Mouse (Mus musculus) urinary bladder, postnatal 10 days (tissue): ENCODE measurements around the gene Lingo1.

Source experiments
- DNase-seq: peaks from one replicate; pipeline ENCODE4 v3.0.0; 2022; ENCODE audit warnings: low spot score

Lingo1 gene

GRCm38 (mm10) chr9:56727703-56728684 lies 68.3 kb downstream of the Lingo1 start:
- no peak for DNase-seq

- no peak for DNase-seq
Measured at GRCm38 (mm10) chr9:56725814-56726213, 70.5 kb downstream of the Lingo1 start.

DNA sequence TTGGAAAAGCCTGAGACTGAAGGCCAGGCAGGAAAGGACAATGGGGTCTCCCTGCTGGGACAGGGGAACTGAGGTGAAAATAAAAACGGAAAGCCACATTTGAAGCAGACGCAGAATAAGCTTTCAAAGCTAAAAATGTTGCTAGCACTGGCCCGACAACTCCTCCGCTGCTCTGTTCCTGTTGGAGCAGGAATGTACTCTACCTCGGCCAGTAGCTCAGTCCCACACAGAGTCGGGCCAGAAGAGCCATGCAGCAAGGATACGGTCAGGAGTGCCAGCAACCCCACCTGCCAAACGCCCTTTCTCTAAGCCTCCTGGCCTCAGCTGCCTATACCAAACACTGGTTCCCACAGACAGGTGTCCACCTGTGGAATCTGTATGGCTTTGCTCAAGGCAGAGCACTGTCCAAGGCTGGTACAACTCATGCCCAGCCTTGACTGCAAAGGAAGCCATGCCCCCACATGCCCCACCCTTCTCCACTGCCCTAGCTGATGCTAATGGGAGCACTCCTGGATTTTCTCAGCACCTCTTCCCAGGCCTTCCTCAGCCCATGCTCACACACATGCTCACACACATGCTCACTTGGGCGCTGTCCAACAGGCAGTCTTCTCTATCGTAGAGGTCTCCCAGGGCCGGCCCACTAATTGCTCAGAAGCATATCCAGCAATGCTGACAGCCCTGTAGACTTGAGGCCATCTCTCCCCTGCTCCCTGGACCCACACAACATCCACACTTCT lies 74.0 kb downstream of the Lingo1 start:
- DNase-seq, result no peak

DNA sequence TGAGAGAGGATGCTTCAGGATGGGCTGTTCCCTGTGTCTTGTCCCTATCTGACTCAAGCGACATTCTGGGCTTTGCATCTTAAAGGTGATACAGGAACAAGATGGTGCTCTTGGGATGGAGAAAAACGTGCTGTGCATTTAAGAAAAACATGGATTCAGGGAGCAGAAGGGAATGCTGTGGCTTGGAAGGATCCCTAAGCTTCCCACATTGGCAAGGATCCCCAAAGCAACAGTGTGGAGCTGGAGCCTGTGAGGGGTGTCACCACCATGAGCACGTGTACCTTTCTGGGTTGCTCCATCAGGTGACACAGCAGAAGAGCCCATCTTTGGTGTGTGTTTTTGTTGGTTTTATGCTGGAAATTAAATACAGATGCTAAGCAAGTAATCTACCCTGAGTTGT lies 77.3 kb downstream of the Lingo1 start:
- no peak for DNase-seq

DNA sequence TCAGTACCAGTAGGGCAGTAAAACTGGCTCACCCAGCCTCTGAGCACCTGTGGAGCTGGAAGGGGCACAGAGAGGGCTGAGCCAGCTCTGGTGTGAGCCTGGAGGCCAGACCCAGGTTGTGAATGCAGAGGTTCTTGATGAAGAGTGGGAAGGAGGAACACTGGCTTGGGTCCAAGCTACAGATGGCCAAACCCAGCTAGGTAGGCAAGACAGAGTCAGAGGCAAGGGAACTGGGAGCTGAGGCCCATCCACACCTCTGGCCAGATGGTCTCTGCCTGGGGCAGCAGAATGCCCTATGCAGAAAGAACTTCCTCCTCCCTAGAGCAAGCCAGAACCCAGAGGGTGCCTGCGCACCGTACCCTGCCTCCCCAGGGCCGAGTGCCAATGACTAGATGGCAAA lies 79.7 kb downstream of the Lingo1 start:
- no peak for DNase-seq

DNA sequence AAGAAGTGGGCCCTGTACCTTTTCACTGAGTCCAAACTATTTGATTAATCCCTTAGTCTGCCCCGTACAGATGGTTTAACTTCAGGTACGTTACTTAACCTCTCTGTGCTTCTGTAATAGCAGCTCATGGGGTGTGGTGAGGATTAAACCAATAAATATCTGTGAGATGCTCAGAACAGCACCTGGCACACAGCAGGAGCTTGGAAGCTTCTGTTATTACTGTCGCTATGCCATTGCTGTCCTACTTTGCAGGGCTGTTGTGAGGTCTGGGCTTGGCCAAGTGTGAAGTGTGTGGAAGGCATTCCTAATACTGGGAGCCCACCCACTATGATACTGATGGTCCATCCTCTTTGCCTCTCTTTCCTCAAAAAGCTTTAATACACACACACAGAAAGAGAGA lies 80.2 kb downstream of the Lingo1 start:
- DNase-seq, result no peak

DNA sequence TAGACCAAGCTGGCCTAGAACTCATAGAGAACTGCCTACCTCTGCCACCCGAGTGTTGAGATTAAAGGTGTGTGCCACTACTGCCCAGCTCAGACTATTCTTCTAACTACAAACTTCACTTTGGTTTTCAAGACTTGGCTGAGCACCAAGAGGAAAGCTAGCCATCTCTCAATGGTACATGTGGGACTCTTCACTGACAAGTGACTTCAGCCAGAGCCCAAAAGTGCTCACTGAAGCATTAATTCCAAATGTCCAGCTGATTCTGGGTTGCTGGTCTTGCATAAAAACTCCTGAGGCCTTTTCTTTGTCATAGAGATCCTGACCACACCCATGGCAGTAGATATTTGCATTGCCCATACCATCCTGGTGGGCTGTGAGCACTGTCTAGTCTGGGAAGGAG lies 81.9 kb downstream of the Lingo1 start:
- DNase-seq, result no peak

- DNase-seq, result no peak
Measured at GRCm38 (mm10) chr9:56712667-56713369, 83.5 kb downstream of the Lingo1 start.

DNA sequence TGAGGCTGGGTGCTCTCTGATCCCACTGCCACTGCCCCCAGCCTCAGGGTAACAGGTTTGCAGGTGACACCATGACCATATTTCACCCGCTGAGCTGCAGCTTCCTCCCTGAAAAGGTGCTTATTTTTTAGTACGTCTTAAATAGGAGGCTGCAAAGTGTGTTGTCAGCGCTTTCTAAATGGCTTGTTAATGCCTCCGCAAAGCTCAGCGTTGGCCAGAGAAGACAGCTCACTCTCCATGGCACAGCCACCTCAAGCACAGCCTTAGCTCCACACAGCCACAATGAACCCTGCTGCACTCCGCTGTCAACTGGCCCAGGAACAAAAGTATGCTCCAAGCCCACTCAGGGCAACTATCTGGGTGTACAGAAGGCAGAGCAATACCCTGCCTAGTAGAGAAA lies 85.3 kb downstream of the Lingo1 start:
- no peak for DNase-seq

DNA sequence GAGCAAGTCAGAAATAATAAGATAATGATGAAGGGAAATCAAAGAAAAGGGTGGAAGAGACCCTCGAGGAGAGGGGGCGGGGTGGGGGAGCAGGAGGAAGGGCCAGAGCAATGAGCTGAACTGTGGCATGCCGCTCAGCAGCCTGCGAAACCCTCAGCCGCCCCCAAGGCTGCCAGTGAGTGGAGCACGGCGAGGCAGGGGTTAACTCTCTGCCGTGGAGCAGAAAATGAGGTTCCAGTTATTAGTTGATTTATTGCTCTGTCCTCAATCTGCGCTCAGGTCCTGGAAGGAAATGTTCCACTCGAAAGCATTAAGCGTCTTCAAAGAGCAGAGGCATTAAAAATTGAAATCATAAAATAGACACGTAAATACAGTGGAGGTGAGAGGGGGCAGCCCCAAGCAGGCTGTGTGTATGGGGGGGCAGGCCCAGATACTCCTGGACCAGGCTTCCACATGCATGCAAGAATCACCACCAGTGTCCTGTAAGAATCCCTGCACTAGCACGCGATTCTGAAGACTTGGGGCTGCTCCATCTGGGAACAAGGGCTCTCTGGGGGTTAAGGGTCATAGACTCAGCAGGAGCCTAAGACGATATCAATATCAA lies 89.7 kb downstream of the Lingo1 start:
- DNase-seq, result no peak

- DNase-seq, result no peak
Measured at GRCm38 (mm10) chr9:56701394-56701793, 94.9 kb downstream of the Lingo1 start.

DNA sequence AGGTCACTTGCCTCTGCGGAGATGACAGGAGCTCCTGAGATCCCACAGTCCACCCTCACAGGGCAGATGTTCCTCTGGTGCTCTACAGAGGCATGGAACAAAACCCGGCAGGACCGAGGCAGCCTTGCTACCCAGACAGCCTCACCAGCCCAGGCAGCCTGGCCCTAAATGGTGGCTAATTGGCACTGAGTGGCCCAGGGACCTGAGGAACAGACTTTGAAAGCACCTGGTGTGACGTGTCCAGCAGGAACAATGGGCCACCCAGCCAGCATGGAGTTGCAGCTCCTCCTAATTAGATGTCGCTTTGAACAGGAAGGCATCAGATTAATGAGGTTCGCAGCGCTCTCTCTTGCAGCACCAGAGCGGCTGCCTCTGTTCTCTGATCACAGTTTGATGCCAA lies 95.4 kb downstream of the Lingo1 start:
- DNase-seq, result no peak

GRCm38 (mm10) chr9:56698715-56699370 lies 97.4 kb downstream of the Lingo1 start:
- no peak for DNase-seq

GRCm38 (mm10) chr9:56694079-56694478 lies 102.2 kb downstream of the Lingo1 start:
- DNase-seq, result no peak

DNA sequence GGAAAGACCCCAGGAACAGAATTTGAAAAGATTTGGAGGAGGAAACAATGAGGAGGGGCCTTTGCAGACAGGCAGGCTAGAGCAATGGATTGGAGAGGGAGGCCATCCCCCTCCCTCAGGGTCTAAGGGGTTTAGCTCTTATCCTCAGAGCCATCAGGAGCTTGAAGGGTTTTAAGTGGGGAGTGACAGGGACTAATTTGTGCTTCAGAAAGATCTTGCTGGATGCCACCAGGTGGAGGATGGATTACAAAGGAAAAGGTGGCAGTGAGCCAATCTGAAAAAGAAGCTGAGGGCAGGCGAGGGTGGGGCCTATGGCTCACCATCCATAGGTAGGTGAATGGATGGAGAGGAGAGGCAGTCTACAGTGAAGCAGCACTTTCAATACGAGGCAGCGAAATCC lies 105.0 kb downstream of the Lingo1 start:
- DNase-seq, result no peak

DNA sequence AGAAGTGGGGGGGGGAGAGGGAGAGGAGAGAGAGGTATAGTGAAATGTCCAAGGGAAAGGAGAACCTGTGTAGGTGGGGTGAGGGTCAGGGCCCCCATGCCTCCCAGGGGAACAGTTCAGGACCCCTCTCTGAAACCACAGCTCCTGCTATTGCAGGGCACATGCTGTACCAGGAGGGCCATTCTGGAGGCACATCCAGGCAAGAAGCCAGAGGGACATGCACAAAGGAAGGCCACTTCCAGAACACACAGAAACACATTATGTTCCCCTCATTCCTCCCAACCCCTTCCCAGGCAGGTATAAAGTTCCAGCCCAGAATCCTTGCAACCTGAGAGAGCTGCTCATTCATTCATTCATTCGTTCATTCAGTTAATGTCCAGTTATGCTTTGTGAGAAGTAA lies 105.6 kb downstream of the Lingo1 start:
- no peak for DNase-seq

DNA sequence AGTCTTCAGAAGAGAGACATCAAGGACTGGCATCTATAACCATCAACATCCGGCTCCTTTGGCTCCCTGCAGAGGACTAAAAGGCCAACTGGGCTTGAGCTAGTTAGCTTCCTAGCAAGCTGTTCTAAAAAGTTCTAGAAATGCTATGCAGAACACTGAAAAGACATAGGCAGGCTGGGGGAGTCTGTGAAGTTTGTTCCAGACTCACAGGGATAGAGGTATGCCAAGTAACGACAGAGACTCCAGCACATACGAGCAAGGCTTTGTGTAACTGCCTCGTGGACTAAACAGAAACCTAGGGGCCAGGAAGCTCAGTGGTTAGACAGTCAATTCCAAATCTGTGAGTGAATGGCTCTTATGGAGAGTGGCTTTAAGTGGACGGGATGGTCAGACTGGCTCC lies 108.8 kb downstream of the Lingo1 start:
- no peak for DNase-seq

- DNase-seq, result no peak
Measured at GRCm38 (mm10) chr9:56687145-56687477, 109.2 kb downstream of the Lingo1 start.

- DNase-seq, result no peak
Measured at GRCm38 (mm10) chr9:56686339-56687144, 109.7 kb downstream of the Lingo1 start.

GRCm38 (mm10) chr9:56682826-56683225 lies 113.4 kb downstream of the Lingo1 start:
- no peak for DNase-seq

GRCm38 (mm10) chr9:56681950-56682349 lies 114.3 kb downstream of the Lingo1 start:
- no peak for DNase-seq
